Mouse (Mus musculus): ENCODE results near the gene Ccdc117.
"Not testable (repeated sequence)": the region's sequence is repeated elsewhere in the genome, so short reads cannot be mapped to it uniquely, and the experiment has no call there.

Gene Ccdc117

DNA sequence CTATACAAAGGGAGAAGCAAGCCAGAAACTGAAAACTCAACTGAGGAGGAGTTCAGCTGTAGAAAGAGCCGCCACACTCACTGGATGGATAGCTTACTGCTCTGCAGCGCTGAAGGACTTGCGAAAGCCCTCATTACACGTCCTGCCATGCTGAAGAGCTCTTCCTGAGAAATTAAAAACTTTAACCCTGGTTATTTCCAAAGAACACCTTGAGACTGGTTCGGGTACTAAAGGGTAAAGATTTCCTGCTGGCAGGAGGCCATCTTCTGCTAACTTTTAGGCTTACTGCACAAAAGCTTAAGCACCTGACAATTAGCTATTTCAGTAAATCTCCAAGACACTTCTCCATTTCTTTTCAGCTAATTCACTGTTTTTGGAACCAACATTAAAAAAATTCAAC lies 11.8 kb downstream of the Ccdc117 start:
- peak; percentile 31 for DNase-seq

DNA sequence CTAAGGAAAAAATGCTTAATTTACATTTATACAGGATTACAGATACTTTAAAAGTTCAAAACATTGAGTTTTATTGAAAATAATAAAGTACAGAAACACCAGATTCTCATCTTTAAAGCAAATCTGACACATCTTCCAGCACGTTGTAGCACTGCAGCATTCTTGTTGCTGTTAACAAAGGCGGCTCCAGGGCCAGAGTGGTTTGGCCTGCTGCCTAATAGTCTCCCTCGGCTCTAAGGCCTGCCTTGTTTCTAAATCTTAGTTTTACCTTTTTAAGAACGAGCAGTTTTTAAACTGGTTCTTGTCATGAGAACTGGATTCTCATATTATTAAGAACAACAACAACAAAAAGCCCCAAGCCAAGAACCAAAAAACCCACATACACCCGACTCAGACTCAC lies 13.1 kb downstream of the Ccdc117 start:
- peak; percentile 27 for DNase-seq

DNA sequence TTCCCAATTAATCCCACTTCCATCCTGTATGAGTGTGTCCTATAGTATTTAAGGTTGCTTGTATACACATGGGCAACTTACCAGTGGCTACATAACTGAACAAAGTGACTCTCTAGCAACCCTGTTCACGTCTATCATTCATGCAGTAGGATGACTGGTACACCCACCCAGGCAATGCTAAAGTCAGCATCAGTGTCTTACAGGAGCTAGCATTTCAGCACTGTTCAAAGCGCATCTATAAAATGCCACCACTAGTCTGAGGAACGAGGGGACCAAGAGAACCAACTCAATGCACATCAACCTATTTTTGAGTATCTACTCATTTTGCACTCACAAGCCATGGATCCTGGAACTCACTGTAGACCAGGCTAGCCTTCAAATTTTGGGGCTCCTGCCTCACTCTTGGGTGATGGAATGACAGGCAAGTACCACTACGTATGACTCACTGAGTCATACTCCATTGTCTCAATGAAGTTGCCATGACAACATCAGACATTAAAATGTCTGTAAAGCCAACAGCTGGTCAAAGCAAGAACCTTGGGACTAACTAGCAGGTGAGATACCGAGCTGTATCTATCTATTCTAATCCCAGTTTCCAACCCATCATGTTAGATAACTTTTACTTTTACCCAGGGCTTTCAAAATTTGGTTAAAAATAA lies 14.0 kb downstream of the Ccdc117 start:
- DNase-seq: no peak

DNA sequence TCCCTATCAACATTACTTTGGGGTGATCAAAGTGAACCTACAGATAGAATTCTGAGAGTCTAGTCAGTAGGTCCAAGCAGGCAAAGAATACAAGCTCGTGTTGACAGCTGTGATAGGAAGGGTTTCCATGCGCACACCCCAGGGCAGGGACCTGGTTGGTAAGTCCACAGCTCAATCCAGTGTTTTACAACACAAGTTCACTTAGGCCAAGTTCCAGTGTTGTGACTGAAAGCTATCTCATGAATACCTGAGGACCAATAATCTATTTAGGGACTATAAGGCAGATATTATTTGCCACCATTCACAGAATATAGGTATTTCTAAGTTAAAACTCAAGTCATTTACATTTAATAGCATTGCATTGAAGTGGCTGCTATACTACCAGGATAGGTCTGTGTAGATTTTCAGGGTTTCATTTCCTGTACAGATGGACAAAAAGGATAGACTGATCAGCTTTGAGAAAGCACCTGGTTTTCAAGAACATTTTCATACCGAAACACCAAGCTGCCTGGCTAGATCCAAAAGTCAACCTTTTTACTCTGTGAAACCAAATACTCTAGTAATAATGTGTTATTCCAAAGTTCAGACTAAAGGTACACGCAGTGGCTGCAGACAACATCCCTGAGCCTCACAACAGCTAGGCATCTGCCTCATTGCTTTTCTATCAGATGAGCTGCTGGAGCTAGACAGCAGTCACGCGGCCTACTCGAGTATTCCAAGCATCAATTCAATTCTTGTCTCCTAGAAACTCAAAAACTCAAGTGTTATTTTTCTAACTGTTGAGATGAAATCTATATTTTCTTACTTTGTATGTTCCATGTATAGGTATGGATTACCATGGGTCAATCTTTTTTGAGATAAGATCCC lies 15.2 kb downstream of the Ccdc117 start:
- DNase-seq: no peak

DNA sequence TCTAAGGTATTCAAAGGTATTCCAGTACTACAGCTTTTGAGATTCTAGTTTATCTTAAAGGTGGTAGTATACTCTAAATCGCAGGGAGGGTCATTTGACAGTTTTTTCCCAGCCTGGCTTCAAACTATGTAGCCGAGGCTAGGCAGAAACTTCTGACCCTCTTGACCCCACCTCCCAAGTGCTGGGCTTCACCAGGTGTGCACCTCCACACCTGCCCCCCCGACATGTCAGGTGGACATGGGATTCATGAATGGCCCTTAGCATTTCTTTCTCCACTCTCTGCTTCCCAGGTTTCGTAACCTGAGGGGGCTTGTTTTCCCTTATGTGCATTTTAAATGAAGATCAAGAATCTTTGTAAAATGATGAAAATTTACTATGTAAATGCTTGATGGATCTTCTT lies 16.6 kb downstream of the Ccdc117 start:
- no peak for DNase-seq

DNA sequence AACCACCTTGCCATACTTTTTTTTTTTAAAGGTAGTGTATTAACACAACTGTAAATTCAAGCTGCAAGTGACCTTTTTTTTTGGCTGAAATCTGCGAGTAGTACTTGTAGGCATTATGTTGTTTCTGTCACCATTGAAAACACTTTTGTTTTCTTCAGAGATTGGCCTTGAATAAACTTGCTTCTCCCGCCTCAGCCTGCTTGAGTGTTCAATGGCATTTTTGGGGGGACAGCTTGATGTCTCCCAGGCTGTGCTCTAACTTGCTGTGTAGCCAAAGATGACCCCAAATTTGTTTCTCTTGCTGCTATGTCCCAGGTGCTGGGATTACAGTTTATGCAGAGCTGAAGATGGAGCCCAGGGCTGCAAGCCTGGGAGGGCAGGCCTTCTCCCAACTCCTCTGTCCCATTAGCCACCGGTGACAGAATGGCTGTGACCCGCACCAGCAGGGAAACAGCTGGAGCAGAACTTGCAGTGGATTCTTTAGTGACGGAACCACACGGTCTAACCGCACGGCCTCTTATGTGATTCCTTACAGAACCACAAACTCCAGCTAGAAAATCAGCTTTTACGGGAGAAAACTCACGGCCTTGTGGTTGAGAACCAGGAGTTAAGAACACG lies 19.1 kb downstream of the Ccdc117 start:
- DNase-seq: no peak

DNA sequence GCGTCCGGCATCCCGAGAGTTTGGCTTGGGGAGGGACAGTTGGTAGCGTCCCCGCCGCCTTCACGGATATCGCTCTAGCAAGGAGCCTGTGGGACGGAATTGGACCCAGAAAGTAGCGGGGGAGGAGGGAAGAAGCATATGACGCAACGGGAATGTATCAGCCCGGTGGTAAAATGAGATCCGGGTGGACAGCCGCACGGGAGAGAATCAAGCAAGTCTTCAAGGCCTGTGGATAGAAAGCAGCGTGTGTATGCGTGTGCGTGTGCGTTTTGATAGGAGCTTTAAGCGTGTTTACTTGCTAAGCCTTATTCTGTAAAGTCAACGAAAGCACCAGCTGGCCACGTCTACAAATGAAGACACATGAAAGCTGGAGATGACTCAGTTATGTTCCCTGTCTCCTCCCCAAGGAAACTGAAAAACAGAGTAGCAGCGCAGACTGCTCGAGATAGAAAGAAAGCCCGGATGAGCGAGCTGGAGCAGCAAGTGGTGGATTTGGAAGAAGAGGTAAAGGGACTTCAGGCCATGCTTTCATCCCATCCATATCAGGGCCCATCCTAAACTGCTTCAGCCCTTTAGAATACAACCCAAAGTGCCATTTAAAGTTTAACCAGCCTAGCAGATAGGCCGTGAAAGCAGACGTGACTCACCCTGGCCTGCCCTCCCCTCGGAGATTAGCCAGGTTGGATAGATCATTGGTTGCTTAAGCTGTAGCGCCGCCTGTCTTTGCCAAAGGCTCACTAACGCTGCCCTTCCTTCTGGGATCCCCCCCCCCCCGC lies 20.3 kb downstream of the Ccdc117 start:
- peak; percentile 79 for DNase-seq

DNA sequence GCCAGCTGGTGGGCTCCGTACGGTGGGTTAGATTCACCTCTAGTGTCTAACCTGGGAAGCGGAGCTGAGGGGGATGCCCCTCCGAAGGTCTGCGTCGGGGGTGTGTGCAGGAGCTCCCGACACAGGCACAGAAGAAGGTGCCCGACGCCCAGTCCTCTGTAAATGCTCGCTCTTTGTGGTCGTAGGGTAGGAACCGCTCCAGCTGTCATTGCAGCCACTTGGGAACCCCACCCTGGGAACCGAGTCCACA lies 20.8 kb downstream of the Ccdc117 start:
- DNase-seq: no peak

DNA sequence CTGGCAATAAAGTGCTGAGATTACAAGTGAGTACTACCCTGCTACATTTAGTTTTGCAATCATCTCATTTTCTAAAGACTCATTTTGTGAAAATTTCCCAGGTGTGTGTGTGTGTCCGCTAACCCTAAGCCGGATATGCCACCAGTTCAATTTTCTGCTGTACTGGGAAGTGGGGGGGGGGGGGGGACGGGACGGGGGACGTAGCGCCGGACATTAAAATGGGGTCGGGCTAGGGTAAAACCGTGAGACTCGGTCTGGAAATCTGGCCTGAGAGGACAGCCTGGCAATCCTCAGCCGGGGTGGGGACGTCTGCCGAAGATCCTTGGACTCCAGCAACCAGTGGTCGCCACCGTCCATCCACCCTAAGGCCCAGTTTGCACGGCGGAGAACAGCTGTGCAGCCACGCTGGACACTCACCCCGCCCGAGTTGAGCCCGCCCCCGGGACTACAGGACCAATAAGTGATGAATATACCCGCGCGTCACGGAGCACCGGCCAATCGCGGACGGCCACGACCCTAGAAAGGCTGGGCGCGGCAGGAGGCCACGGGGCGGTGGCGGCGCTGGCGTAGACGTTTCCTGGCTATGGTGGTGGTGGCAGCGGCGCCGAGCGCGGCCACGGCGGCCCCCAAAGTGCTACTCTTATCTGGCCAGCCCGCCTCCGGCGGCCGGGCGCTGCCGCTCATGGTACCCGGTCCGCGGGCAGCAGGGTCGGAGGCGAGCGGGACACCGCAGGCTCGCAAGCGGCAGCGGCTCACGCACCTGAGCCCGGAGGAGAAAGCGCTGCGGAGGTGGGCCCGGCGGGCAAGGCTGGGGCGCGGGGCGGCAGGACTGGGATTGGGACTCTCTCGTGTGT lies 21.3 kb downstream of the Ccdc117 start, which contains the start of gene Xbp1:
Gene Xbp1, plus strand, starts transcription at position 248 of the 854 bp plus-strand sequence.
- peak; percentile 99 for DNase-seq

DNA sequence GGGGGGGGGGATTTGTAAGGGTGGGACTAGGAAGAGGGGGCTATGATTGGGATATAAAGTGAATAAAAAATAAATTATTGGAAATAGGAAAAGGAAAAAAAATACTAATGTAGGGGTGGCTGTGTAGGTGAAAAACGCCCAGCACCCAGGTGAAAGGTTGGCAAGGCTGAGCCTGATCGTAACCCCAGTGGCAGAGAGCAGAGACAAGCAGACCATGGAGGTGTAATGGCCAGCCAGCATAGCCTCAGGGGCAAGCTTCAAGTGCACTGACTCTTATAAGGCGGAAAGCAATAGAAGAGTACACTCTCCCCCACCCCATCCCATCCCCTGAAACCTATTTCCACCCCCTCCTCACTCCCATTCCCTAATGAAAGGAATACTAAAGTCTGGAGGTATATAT lies 22.3 kb downstream of the Ccdc117 start:
- no peak for DNase-seq

DNA sequence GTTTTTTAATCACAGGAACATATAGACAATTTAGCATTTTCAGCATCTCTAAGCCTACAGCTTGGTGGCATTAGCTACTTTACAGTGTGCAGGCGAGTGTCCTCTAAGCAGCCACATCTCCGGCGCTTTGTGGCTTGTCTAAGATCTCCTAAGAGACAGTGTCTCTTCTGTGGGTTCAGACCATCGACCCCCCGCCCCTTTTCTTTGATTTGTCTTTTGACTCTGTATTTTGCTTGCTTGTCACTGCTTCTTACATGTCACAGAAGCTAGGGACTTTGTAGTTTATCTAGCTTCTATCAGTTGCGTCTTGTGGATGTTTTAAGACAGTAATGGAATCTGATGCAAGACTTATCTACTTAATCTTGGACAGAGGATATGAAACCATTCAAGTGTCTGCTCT lies 24.6 kb downstream of the Ccdc117 start:
- no peak for DNase-seq

DNA sequence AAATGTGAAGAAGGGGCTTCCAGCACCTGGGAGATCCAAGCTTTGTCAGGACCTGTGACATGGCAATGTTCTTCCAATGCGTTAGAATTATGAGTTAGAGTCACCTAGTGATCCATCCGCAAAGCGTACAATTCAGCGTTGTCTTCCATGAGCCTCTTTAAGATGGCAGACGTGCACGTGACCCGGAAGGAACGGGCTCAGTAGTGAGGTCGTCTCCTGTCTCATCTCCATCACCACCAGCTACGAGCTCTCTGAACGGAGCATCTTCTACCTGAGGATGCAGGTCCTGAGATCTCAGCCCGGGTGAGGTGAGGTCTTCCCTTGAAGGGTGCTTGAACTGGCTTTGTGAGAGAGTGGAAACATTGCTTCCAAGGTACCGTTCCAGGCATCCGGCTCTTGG lies 25.4 kb downstream of the Ccdc117 start:
- DNase-seq: no peak

DNA sequence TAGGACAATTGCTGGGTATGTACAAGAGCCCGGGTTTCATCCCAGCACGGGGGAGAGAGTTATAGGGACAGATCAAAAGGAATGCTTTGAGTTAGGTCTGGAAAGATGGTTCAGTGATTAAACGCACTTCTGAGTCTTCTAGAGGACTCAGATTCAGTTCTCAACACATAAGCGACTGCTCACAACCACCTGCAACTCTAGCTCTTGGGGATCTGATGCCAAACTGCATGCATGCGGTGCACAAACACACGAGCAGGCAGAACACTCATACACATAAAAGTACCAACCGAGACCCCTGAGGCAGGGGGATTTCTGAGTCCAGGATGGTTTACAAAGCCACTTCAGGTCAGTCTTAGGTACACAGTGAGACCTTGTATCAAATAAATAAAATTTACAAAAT lies 25.8 kb downstream of the Ccdc117 start:
- no peak for DNase-seq

DNA sequence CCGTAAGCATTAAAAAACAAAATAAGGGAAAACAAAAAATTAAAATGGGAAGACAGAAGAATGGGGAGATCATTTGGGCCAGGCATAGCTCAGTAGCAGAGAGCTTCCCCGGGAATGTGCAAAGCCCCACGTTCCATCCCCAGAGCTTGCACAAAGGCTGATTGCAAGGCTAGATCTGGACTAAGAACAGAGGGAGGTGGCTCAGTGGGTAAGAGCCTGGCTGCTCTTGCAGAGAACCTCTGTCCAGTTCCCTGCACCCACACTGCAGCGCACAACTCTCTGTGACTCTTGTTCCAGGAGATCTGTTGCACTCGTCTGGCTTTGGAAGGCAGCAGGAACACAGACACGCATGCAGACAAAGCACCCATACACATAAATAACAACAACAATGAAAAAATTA lies 26.3 kb downstream of the Ccdc117 start:
- no peak for DNase-seq

DNA sequence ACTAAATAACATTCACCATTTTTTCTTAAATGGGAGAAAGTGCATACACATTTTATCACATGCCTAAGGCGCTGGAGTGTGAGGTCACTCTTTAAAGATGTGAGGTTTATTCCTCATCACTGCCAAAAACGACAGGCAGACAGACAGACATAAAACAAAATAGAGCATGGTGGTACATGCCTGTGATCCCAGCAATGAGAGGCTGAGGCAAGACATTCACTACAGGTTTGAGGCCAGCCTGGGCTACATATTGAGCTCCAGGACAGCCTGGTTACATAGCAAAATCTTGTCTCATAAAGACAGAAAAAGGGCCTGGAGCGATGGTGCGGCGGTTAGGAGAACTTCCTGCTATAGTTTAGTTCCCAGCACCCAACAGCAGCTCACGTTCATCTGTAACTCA lies 26.8 kb downstream of the Ccdc117 start:
- no peak for DNase-seq

DNA sequence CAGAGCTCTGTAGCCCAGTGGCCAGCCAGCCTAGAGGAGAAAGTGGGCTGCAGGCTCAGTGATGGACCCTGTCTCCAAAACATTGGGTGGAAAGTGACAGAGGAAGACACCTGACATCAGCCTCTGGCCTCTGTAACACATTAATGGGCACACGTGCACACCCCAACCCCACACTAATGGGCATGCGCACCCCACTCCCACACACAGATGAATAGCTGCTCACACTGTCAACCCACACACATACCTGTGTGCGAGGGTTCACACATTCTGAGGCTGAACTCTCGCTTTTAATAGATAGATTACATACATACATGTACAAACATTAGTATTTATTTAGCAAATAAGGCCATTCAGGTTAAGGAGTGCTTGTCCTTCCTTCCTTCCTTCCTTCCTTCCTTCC lies 27.9 kb downstream of the Ccdc117 start:
- no peak for DNase-seq

DNA sequence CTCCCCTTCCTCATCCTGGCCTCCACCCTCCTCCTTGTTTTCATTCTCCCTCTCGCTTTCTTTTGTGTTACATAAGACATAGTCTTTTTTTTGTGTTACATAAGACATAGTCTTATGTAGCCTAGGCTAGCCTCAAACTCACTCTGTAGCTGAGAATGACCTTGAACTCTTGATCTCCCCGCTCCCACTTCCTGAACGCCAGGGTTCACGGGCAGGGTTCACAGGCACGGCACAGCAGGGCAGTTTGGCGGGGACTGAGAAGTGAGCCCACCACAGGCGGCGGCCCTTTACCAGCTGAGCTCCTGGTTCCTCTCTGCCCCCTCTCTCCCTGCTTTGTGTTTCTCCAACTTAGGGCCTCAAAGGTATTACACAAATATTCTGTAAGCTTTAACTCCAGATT lies 29.0 kb downstream of the Ccdc117 start:
- DNase-seq: no peak

DNA sequence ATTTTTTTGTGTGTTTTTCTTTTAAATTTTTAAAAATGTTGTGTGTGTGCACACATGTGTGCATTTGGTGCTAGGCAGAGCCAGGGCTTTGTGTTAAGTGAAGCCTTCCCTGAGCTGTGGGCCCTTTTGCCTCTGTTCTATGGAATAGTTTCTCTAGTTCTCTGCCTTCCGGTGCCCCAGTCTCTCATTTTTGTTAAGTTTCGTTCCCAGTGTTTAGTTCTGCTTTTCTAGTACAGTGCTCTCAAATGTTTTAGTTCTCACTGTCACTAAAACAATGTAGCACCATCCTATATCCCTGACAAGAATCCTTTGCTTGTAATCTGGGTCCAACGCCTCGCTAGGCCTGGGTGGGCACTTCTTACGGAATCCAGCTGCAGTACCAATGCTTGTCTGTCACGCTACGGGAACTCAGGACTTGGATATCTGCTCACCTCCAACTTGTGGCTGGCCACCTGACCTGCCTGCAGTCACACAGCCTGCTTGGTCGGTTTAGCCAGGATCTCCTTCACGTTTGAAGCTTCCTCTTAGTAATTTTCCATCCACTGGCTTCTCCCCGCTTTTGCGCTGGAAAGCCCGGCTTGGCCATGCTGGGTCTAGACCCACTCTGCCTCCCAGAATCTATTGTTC lies 29.8 kb downstream of the Ccdc117 start:
- DNase-seq: no peak

DNA sequence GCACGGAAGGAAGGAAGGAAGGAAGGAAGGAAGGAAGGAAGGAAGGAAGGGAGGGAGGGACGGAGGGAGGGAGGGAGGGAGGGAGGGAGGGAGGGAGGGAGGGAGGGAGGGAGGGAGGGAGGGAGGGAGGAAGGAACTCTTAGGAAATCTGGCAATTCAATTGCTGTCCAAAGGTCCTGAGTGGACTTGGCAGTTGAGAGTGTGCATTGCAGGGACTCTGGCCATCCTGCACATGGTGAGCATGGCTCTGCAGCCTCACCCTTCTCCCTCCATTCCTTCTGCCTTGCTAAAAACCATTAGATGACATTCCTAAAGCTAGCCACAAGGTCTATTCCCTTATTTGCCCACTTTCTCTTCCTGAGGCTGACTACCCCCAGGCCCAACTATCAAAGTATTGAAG lies 31.3 kb downstream of the Ccdc117 start:
- not testable (repeated sequence) for DNase-seq

DNA sequence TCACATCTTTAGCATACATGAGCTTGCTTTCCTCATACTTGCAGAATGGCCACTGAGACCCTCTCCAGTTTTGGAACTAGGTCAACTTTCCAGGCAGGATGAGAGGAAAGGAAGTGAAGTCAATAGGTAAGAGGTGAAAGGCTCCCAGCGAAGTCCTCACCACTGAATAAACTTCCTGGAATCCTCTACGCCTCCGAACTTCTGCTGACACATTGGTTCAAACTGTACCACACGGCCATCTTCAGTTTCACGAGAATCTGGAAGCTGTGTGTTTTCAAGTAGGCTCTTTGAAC lies 31.9 kb downstream of the Ccdc117 start:
- DNase-seq: no peak

DNA sequence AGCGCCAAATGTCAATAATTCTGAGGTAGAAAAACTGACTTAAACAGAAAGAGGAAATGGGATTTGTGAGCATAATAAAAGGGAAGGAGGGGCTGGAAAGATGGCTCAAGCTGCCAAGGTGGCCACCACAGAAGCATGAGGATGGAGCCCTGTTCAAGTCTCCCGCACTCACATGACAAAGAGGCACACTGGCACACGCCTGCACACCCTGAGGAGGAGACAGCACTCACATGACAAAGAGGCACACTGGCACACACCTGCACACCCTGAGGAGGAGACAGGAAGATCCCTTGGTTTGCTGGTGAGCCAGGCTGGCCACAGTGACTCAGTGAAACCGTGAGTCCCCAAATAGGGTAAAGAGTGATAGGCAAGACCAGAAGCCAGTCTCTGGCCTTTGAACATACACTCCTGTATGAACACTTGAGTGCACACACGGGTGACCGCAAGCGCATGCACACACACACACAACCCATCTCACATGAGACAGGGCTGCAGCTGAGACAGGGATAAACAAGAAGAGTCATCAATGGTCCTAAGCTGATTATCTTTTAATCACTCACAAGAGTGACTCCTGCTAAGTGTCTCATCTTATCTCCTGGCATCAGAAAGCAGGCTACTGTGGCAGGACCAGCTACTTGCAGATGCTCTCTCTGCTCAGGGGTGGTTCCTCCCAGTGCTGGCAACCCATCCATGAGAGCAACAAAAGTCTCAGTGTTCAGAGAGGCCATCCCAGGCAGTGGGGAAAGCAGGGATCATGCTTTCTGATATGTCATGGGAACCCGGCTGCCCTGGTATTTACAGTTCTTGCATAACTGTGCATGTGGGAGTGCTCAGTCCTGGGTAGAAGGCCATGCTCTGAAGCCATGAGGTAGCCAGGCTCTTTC lies 32.5 kb downstream of the Ccdc117 start:
- no peak for DNase-seq
